Mouse (Mus musculus): ENCODE measurements around the gene Samd10. TPM values are rescaled to one million over a fixed set of nuclear protein-coding genes. Genes with fewer than 3 reads are reported as not detected.

The Samd10 gene
- total RNA-seq, 2 experiments from 2014 or later, result 2.8 to 9.7 TPM

Other genes starting within 250 kb of the Samd10 start
- gene Zgpat, start 234.3 kb downstream of the Samd10 start, total RNA-seq (2015), result 4.9 and 7.9 TPM in 2 replicates
- 28.0 and 29.5 TPM in 2 replicates for gene Zgpat, start 234.3 kb downstream of the Samd10 start, total RNA-seq (2017)
- 22.8 and 29.9 TPM in 2 replicates for gene Arfrp1, start 233.8 kb downstream of the Samd10 start, total RNA-seq (2015)
- 37.2 and 43.3 TPM in 2 replicates for gene Arfrp1, start 233.8 kb downstream of the Samd10 start, total RNA-seq (2017)
- gene Lime1, start 219.1 kb downstream of the Samd10 start, total RNA-seq (2015), result 21.5 and 25.4 TPM in 2 replicates
- 20.4 and 28.9 TPM in 2 replicates for gene Lime1, start 219.1 kb downstream of the Samd10 start, total RNA-seq (2017)
- 1.4 and 2.5 TPM in 2 replicates for gene Zbtb46, start 139.8 kb downstream of the Samd10 start, total RNA-seq (2015)
- 2.3 and 3.9 TPM in 2 replicates for gene Zbtb46, start 139.8 kb downstream of the Samd10 start, total RNA-seq (2017)
- not detected in 2 replicates for gene Abhd16b, start 106.0 kb downstream of the Samd10 start, total RNA-seq (2015)
- gene Abhd16b, start 106.0 kb downstream of the Samd10 start, total RNA-seq (2017), result not detected in 2 replicates
- gene Tpd52l2, start 102.1 kb downstream of the Samd10 start, total RNA-seq (2015), result 37.8 and 55.2 TPM in 2 replicates
- 61.6 and 102 TPM in 2 replicates for gene Tpd52l2, start 102.1 kb downstream of the Samd10 start, total RNA-seq (2017)
- 32.2 and 35.1 TPM in 2 replicates for gene Dnajc5, start 78.7 kb downstream of the Samd10 start, total RNA-seq (2015)
- 39.7 and 44.9 TPM in 2 replicates for gene Dnajc5, start 78.7 kb downstream of the Samd10 start, total RNA-seq (2017)
- gene Uckl1, start 14.3 kb downstream of the Samd10 start, total RNA-seq (2015), result 86.0 and 103 TPM in 2 replicates
- gene Uckl1, start 14.3 kb downstream of the Samd10 start, total RNA-seq (2017), result 65.2 and 79.3 TPM in 2 replicates
- gene Prpf6, start 7.3 kb downstream of the Samd10 start, total RNA-seq (2015), result 13.3 and 15.1 TPM in 2 replicates
- gene Prpf6, start 7.3 kb downstream of the Samd10 start, total RNA-seq (2017), result 68.0 and 68.1 TPM in 2 replicates
- 3.6 and 4.7 TPM in 2 replicates for gene Zfp512b, start 6.4 kb downstream of the Samd10 start, total RNA-seq (2015)
- gene Zfp512b, start 6.4 kb downstream of the Samd10 start, total RNA-seq (2017), result 8.1 and 9.9 TPM in 2 replicates
- not detected in 2 replicates for gene Gm29797, start 57.8 kb upstream of the Samd10 start, total RNA-seq (2015)
- not detected in 2 replicates for gene Gm29797, start 57.8 kb upstream of the Samd10 start, total RNA-seq (2017)
- 0.14 and 0.20 TPM in 2 replicates for gene Sox18, start 72.4 kb upstream of the Samd10 start, total RNA-seq (2015)
- not detected in 2 replicates for gene Sox18, start 72.4 kb upstream of the Samd10 start, total RNA-seq (2017)
- gene Tcea2, start 81.1 kb upstream of the Samd10 start, total RNA-seq (2015), result 9.4 and 9.6 TPM in 2 replicates
- gene Tcea2, start 81.1 kb upstream of the Samd10 start, total RNA-seq (2017), result 6.3 and 8.2 TPM in 2 replicates
- gene Rgs19, start 94.8 kb upstream of the Samd10 start, total RNA-seq (2015), result 502 and 576 TPM in 2 replicates
- 162 and 178 TPM in 2 replicates for gene Rgs19, start 94.8 kb upstream of the Samd10 start, total RNA-seq (2017)
- gene Lkaaear1, start 99.2 kb upstream of the Samd10 start, total RNA-seq (2015), result not detected in 2 replicates
- gene Lkaaear1, start 99.2 kb upstream of the Samd10 start, total RNA-seq (2017), result not detected in 2 replicates
- not detected in 2 replicates for gene Oprl1, start 115.8 kb upstream of the Samd10 start, total RNA-seq (2015)
- gene Oprl1, start 115.8 kb upstream of the Samd10 start, total RNA-seq (2017), result not detected in 2 replicates
- not detected in 2 replicates for gene Myt1, start 164.1 kb upstream of the Samd10 start, total RNA-seq (2015)
- not detected in 2 replicates for gene Myt1, start 164.1 kb upstream of the Samd10 start, total RNA-seq (2017)
- gene Pcmtd2, start 238.6 kb upstream of the Samd10 start, total RNA-seq (2015), result 18.0 and 23.6 TPM in 2 replicates
- gene Pcmtd2, start 238.6 kb upstream of the Samd10 start, total RNA-seq (2017), result 24.5 and 24.8 TPM in 2 replicates

Measured in megakaryocyte, adult 5-6 weeks (primary cell).